Mouse (Mus musculus) monocyte, adult 5-6 weeks (primary cell): ENCODE measurements around the gene Dnajc16. TPM values are rescaled to one million over a fixed set of nuclear protein-coding genes. Genes with fewer than 3 reads are reported as not detected.
A peak's percentile ranks its signal among the peaks of the same experiment; 100 is the strongest.
"Not testable (repeated sequence)": the region's sequence is repeated elsewhere in the genome, so short reads cannot be mapped to it uniquely, and the experiment has no call there.

Experiments used
- ATAC-seq: fragments of 153-309, 156-312 bp; replicated peaks from 2 replicates; pipeline ENCODE4 v1.8.0; 2017; ENCODE audit warnings: mild to moderate bottlenecking; ENCODE audit not compliant: low TSS enrichment, insufficient number of reproducible peaks, severe bottlenecking, poor library complexity, low FRiP score
- total RNA-seq: library from RNA; stranded (forward); fragments of 200-1000, 200-491, 200-594 nt; gene quantifications from 3 replicates; pipeline ENCODE4 v1.2.3, GENCODE M21; 2017

Gene Dnajc16
- total RNA-seq, 1 experiment from 2014 or later = 5.1 TPM

DNA sequence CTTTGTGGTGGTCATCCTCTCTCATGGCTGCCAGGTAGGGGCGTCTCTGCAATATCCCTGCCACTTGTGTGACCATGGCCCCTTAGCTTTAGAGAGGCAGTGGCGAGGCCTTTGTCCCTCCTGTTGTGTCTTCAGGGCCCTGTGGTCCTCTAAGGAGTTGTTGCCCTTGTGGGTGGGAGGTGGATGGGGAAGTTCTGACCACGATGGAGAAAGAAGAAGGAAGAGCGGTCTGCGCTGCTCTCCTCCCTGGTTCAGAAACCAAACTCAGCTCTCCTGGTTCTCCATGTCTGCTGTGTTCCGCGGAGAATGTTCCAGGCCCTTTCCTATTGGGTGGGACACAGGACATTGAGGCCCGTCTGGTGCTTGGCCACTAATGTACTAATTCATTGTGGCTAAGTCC is 15.2 kb upstream of the Dnajc16 start:
- ATAC-seq = no peak

DNA sequence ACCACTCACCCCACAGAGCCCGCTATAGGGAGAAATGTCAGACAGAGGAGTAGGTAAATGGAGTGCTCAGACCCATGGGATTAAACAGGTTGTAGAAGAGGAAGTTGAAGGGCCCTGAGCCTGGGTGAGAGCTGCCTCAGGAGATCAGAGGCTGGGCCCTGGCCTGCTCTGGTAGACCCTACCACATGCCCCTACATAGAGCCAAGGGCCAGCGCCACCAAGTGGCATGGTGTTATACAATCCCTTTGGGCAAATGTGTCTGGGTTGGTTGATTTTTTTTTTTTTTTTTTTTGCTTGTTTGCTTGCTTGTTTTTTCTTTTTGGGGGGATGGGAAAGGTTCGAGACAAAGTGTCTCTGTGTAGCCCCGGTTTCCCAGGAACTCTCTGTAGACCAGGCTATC is 13.4 kb upstream of the Dnajc16 start:
- ATAC-seq = no peak

DNA sequence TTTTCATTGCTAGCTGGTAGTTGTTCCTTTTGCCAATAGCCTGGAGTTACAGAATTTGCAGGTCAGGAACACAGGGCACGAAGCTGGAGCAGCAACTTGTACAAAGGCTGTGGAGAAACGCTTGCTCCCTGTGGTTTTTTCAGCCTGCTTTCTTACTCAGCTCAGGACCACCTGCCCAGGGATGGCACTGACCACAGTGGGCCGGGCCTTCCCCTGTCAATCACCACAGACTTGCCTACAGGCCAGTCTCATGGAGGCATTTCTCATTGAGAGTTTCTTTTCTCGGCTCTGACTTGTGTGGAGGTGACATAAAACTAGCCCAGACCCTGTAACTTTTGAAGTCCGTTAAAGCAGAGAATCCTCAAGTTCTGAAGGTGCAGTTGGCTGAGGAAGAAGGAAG is 6.8 kb upstream of the Dnajc16 start:
- no peak for ATAC-seq

DNA sequence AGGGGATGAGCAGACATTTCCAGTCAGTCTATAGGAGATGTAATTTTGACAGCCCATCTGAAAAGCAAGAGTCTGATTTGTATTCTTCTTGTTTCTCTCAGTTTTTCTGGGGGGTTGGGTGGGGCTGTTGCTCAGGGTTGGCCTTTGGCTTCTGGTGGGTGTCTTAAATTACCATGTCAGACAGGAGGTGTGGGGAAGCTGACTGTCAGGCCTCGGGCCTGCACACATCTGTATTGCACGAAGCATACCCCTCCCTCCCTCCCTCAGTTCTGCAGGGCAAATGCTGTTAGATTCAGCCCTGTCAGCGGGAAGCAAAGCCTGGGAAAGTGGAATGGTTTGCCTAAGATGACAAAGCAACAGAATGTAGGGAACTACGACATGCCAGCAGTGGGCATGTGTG is 6.2 kb upstream of the Dnajc16 start:
- no peak for ATAC-seq

DNA sequence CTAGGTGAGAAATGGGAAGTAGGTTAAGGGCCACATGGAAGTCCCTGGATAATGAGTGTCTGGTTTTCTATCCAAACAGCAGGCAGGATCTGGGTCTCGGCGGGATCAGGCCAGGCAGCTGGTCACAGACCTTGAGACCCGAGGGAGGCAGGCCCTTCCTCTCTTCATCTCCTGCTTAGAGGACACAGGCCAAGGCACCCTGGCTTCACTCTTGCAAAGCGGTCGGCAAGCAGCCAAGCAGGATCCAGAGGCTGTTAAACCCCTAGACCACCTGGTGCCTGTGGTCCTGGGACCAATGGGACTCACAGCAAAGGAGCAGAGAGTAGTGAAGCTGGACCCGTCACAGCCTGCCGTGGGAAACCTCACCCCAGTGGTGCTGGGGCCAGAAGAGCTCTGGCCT is 5.6 kb upstream of the Dnajc16 start:
- ATAC-seq = no peak

DNA sequence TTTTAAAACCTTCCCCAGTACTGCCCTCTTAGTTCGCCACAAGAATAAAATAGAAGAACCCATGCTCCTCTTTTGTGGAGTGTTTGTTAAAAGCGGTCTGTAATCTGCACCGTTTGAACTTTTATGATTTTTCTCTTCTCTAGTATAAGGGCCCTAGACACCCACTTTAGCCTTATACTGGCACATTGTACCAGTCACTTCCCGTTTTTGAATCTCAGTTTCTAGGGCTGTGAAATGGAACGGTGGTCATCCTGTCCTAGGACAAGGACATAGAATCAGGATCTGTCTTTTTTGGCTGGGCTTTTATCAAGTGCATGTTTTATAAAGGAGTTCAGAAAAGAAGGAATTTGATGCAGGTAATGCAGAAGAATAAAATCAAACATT is 3.4 kb upstream of the Dnajc16 start:
- ATAC-seq = no peak

DNA sequence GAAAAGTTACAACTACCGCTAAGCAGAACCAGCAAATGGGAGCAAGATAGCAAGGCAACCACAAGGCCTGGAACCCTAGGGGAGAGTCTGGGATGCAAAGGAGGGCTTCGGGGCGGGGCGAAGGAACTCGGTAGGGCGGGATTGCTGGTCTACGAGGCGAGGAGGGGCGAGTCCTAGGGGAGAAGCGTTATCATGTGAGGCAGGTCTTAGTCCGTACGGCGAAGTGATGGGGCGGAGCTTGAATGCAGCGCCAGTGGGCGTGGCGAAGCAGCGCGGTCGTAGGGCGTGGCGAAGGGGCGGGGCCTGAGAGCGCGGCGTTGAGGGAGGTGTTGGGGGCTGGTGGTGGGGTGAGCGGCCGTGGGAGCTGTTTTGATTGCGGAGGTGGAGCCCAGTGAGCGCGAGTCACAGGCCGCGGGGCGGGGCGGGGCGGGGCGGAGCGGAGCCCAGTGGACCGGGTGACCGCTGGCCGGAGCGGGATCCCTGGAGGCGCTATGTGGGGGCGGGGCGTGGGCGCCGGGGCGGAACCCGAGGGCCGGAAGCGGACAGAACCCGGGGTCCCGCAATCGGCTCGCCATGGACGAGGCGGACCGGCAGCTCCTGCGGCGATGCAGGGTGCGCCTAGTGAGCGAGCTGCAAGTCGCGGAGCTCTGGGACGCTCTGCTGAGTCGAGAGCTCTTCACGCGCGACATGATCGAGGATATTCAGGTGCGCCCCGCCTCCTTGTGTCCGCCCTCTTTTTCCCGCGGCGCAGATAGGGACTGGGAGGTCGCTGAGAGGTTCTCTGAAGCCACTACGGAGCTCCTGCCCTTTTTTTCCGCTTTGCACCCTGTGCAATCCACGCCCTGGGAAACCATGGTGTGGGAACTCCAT is 2.8 kb upstream of the Dnajc16 start, which contains the start of gene Casp9:
Gene Casp9 (plus strand): TSS at position 331 of the 870 bp plus-strand sequence.
- ATAC-seq = peak; percentile 72

DNA sequence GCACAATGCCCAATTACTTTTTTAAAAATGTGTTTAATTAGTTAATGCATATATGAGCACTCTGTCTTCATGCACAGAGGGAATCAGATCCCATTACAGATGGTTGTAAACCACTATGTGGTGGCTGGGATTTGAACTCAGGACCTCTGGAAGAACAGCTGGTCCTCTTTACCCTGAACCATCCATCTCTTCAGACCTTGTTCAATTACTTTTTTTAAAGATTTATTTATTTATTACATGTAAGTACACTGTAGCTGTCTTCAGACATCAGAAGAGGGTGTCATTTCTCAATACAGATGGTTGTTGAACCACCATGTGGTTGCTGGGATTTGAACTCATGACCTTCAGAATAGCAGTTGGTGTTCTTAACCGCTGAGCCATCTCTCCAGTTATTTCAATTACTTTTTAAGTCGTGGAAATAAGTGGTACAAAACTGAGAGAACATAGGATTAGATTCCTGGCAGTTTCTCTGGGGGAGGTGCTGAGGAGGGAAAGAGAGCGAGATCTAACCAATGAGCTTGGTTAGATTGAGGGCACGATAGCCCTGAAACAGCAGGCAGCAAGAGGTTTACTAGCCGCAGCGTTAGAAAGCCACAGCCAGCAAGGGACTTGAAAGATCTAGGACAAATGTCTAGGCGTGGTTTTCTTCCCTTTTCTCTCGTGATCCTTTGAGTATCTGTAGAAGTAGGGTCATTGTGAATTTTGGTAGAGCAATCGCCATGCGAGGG is 2.0 kb upstream of the Dnajc16 start:
- no peak; the same call in 1 of the 2 replicates for ATAC-seq

DNA sequence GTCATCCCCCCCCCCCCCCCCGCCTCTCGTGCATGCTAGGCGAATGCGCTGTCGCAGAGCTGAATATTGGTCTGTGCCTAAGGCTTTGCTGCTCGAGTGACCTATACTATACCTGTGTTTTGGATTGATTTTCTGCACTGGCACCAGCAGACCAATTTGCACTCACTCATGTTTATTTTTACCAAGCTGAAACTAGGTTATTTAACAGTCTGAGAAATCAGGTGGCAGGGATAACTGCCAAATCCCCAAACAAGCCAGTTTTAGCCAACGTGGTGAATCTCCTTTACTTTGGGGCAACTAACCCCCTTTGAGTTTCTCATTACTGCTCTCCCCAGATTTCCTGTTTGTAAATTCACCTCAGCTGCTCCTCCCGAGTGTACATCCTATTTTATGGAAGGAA is 1.2 kb upstream of the Dnajc16 start:
- ATAC-seq = no peak

DNA sequence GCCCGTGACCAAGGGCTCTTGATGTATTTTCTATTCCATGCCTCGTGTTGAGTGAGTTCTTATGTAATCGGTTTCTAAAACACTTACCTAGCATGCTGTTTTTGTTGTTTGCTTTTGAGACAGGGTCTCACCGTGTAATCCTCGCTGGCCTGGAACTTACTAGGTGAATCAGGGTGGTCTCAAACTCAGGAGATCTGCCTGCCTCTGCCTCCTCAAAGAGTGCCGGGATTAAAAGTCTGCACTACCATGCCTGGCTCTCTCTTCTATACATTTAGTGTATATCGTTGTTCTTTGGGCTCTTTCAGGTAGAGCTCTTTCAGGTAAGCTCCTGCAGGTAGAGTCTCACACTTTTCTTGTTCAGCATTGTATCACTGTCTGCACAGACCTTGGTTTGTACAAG is 755 bp upstream of the Dnajc16 start:
- ATAC-seq = no peak

DNA sequence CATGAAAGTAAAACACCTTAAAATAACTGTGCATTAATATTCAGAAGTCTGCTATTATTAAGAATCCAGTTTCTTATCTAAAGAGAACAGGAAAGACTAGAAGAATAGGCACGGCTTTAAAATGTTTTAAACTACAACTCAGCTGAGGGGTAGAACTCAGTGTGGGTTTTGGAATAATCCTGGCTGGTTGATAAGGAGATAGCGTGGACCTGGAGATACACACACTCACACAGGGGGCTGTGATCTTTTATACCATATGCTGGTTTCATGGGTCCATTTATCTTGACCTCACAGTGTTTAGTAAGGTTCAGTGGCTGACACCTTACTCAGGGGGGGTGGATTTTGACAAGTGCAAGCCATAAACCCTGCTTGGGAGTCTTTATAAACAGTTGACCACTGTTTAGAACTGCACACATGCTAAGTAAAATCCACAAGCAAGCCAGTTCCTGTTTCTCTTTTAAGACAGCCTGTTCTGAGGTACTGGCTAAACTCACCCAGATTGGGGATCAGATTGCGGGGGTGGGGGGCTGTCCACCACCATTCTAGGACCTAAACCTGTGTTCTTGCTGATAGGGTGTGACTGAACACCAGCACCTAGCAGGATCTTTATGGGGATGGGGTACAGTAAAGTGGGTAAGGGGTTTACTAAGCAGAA is 1.0 kb downstream of the Dnajc16 start:
- no peak for ATAC-seq

DNA sequence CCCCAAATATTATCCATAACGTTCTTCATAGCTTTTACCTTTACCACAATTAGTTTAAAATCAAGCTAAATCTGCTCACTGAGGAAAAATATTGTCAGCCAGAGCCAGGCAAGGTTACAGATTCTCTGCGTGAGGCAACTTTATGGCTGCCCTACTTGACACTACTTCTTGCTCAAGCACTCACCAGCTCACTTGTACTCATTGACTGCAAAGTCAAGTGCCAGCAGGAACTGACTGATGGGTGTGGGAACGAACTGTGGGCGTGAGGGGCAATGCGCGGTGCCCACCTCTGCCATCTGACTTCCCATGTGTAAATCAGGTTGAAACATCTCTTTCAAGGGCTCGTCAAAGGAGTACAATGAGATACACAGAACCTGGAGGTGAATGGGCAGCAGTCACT is 3.3 kb downstream of the Dnajc16 start:
- no peak for ATAC-seq

DNA sequence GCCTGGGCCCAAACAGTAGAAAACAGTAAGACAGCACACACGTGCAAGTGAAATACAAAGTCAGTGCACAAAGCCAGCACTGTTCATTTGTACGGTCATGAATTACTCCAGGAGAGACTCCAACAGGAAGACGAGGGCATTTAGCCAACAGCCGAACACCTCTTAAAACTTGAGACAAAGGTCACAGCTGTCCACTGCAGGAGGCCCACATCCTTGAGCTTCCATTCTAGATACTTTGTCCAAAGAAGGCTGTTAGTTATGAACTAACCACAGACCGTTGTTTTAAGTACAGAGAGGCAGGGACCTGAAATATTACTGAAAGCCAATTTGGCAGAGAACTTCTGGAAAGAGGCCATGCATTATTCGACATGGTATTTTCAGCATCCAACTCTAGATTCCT is 3.7 kb downstream of the Dnajc16 start:
- ATAC-seq = no peak

DNA sequence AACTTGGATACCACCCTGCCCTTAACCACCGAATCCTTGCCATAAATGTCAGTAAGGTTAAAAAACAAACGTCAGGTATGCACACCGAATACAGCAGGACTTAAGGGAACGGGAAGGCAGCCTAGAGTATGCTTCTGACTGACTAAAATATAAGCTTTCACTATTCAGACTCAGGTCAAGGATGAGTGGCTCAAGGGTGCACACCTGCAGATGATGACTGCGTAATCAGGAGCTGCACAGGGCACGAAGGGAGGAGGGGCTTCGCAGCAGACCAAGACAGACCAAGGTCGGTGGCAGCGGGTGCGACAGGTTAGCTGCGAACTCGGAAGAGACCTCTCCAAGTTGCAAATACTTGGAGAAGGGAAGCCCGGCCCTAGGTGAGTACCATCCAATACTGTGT is 4.6 kb downstream of the Dnajc16 start:
- no peak for ATAC-seq

DNA sequence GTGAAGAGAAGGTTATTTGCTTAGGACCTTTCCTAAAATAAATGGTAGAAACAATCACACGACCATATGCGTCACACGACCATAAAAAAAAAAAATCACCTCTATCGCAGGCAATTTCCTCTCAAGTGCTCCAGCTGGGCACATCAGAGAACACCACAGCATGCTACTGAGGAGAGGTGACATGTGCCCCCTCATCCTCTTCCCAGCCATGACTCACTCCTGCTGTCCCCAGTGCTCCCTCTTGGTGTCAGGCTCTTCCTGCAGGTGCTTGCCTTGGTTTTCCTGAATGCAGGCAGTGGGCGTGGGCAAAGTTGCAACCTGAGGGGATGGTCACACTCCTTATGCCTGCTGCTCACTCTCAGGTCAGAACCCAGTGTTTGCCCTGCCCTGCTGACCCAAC is 5.9 kb downstream of the Dnajc16 start:
- no peak for ATAC-seq

DNA sequence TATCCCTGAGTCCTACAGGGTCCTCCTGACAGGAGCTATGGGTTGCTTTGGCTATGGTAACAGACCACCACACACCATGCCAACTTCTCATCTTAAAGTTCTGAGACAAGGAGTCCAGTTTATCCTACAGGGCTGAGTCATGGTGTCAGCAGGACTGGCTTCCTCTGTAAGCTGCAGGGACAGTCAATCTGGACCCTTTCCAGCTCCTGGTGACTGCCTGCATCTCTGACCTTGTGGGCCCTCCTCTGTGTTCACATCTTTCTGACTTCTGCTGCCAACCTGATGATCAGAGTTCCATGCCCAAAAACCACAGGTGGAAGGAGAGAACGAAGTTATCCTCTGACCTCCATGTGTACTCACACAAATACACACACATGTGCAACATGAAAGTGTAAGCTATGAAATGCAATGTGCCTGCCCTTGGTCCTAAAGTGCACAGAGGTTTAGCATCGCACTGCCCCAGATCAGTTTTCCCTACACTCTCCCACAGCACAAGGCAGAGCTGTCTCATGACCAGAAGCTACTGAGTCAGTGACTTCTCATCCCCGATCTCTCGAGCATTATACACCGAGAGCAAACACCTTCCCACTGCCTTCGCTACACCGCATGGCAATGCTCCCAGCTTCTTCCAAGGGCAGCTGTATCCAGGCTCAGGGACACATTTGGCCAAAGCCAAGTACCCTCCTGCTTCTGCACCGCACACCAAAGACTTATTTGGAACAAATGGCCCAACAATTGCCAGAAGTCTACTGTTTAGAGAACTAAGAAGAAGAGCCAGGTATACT is 9.3 kb downstream of the Dnajc16 start:
- ATAC-seq = no peak

DNA sequence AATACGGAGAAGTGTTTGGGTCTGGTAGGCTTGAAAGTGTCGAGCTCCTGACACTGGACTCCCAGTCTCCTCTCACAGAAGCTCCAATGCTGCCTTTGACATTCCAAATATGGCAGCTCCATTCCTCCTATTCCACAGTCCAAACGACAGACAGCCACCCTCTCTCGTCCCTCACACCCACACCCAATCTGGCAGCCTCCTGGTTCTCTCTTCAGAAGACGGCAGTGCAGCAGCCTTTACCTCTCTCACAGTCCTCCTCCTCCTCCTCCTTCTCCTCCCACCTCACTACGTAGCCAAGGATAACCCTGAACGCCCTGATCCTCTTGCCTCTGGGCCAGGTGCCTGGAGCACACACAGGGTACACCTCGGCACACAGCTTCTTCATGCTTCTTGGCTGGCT is 10.9 kb downstream of the Dnajc16 start:
- ATAC-seq = no peak

DNA sequence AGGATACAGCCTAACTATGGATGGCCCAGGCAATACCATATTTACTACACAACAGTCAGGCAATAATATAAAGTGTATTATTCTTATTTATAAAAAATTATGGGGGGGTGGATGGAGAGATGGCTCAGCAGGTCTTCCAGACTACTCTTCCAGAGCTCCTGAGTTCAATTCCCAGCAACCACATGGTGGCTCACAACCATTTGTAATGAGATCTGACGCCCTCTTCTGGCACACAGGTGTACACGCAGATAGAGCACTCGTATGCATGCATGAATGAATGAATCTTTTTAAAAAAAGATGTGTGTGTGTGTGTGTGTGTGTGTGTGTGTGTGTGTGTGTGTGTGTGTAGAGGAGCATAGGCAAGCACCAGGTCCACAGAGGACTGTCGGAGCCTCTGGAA is 17.7 kb downstream of the Dnajc16 start:
- ATAC-seq = not testable (repeated sequence)

DNA sequence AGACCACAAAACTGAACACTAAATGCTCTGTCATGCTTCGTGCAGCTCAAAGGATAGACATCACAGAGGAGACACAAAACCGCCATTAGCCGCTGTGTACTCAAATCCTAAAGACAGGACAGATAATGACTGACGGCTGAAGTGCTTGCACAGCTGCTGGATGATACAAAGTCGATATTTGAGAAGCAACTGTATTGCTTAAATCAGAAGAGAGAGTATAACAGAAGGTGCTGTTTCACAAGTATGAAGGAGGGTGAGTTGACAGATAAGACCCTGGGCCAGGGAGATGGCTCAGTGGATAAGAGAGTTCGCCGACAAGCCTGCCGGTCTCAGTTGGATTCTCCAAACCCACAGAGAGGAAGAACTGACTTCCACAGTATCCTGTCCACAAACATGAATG is 18.9 kb downstream of the Dnajc16 start:
- no peak for ATAC-seq
